Mouse (Mus musculus): ENCODE measurements around the gene Ceacam16. TPM values are rescaled to one million over a fixed set of nuclear protein-coding genes. Genes with fewer than 3 reads are reported as not detected.

The Ceacam16 gene
- total and polyA plus RNA-seq, 3 experiments: 1.1 to 7.7 (median 3.2) TPM

DNA sequence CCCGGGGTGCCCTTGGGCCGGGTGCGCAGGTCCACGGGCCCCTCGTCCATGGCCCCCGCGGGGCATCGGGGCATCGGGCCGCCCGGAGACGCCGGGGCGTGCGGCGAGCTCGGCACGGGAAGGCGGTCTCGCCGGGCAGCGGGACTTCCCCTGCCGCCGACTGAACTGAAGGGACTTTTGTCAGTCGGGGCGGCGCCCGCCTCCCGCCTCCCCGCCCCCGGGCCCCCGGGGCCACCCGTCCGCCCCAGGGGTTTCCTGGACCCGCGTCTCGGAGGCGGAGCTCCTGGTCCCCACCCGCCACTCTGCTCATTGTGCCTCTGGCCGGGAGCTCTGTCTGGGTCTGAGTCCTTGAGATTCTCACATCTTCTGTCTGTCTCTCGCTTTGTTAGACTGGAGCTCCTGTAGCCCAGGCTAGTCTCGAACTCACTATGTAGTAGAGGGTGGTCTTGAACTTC lies 38.5 kb downstream of the Ceacam16 start, which contains the start of gene Bcl3:
Gene Bcl3 (minus strand): TSS at position 167 of the 455 bp plus-strand sequence.
- Histone ChIP-seq H3K27ac (ENCODE audit: insufficient read depth, low read depth) (peak within 1 kb of the TSS; percentile 97), H3K4me1 (ENCODE audit: control insufficient read depth in 1 of 2, insufficient read depth in 2 of 2) (peaks cover 30 to 57% of the 10 kb centered on the region in 2 experiments), H3K9me3 (replicated peaks; ENCODE audit: low read length) (peaks cover 5% of the 10 kb centered on the region), H3K4me2 (ENCODE audit: insufficient read depth, low read depth, poor library complexity, severe bottlenecking) (peak within 1 kb of the TSS; percentile 77), H3K36me3 (replicated peaks in 1 of 2; ENCODE audit: control insufficient read depth in 1 of 2, insufficient read depth in 1 of 2, low read length in 1 of 2) (peaks cover 16 to 31% of the 10 kb centered on the region in 2 experiments), H3K9ac (ENCODE audit: insufficient read depth, low read depth) (peak within 1 kb of the TSS; percentile 93), H3K4me3 (replicated peaks in 1 of 3; ENCODE audit: low read depth in 2 of 3, low read length in 2 of 3, poor library complexity in 1 of 3) (peak within 1 kb of the TSS; percentile 72 to 92 (median 82)), H3K79me2 (replicated peaks; ENCODE audit: control insufficient read depth, extremely low read depth, insufficient read depth, poor library complexity, severe bottlenecking) (peaks cover 34% of the 10 kb centered on the region), H3K27me3 (replicated peaks) (no peaks in the 10 kb centered on the region)
- TF ChIP-seq GABPA (IDR thresholded peaks at IDR 0.05; ENCODE audit: insufficient replicate concordance, low read depth, low read length) (no peak), ZC3H11A (IDR thresholded peaks at IDR 0.05; ENCODE audit: low read depth, low read length) (no peak), IRF4 (IDR thresholded peaks at IDR 0.05; ENCODE audit: low read depth, low read length) (peak; percentile 66), ELF1 (IDR thresholded peaks at IDR 0.05; ENCODE audit: low read depth, low read length) (peak; percentile 42), E2F4 (IDR thresholded peaks at IDR 0.05; ENCODE audit: insufficient replicate concordance, low read depth, low read length) (no peak), MYC (IDR thresholded peaks at IDR 0.05; ENCODE audit: low read depth, low read length) (no peak), SMC3 (IDR thresholded peaks at IDR 0.05; ENCODE audit: low read depth, low read length) (no peak), CHD2 (IDR thresholded peaks at IDR 0.05; ENCODE audit: low read length) (peak; percentile 21), SIN3A (IDR thresholded peaks at IDR 0.05; ENCODE audit: low read length) (peak; percentile 71), NELFE (IDR thresholded peaks at IDR 0.05; ENCODE audit: low read depth, low read length) (peak; percentile 35; the same call in 1 of the 2 replicates), POLR2A (IDR thresholded peaks at IDR 0.05; ENCODE audit: low read depth, low read length) (peak; percentile 70), RAD21 (IDR thresholded peaks at IDR 0.05; ENCODE audit: low read depth, low read length) (no peak; the same call in 1 of the 2 replicates), USF1 (IDR thresholded peaks at IDR 0.05; ENCODE audit: low read depth, low read length) (no peak), ZKSCAN1 (IDR thresholded peaks at IDR 0.05; ENCODE audit: borderline replicate concordance, low read depth, low read length) (no peak), MAZ (IDR thresholded peaks at IDR 0.05; ENCODE audit: low read depth, low read length) (peak; percentile 74; the same call in 1 of the 2 replicates), CTCF (conservative IDR thresholded peaks at IDR 0.05 in 1 of 2, IDR thresholded peaks at IDR 0.05 in 1 of 2; ENCODE audit: low read depth in 2 of 2, low read length in 2 of 2) (no peak), UBTF (IDR thresholded peaks at IDR 0.05; ENCODE audit: low read depth, low read length) (peak; percentile 82), BHLHE40 (IDR thresholded peaks at IDR 0.05; ENCODE audit: low read depth, low read length) (peak; percentile 92), MAFK (IDR thresholded peaks at IDR 0.05; ENCODE audit: insufficient replicate concordance, low read length) (no peak), JUN (IDR thresholded peaks at IDR 0.05; ENCODE audit: insufficient read depth, low read depth, low read length) (no peak), USF2 (conservative IDR thresholded peaks at IDR 0.05; ENCODE audit: low read depth, low read length) (no peak), MAX (IDR thresholded peaks at IDR 0.05; ENCODE audit: low read length) (no peak), ETS1 (conservative IDR thresholded peaks at IDR 0.05; ENCODE audit: low read depth, low read length) (peak; percentile 49), CHD1 (IDR thresholded peaks at IDR 0.05; ENCODE audit: low read depth, low read length) (no peak), TBP (conservative IDR thresholded peaks at IDR 0.05; ENCODE audit: low read depth, low read length) (no peak), KAT2A (IDR thresholded peaks at IDR 0.05; ENCODE audit: insufficient replicate concordance, low read length) (no peak), ZMIZ1 (IDR thresholded peaks at IDR 0.05; ENCODE audit: low read depth, low read length) (no peak; the same call in 1 of the 2 replicates), NRF1 (IDR thresholded peaks at IDR 0.05; ENCODE audit: low read depth, low read length) (0 out of 2 replicates have a peak, but pooled peaks have one; percentile 22), EP300 (IDR thresholded peaks at IDR 0.05; ENCODE audit: low read length) (no peak), MXI1 (IDR thresholded peaks at IDR 0.05; ENCODE audit: low read depth, low read length) (peak; percentile 44; the same call in 1 of the 2 replicates), RCOR1 (conservative IDR thresholded peaks at IDR 0.05; ENCODE audit: low read depth, low read length) (no peak), MEF2A (IDR thresholded peaks at IDR 0.05; ENCODE audit: borderline replicate concordance, low read depth, low read length) (peak; percentile 25; the same call in 1 of the 2 replicates), TCF12 (IDR thresholded peaks at IDR 0.05; ENCODE audit: low read depth, low read length) (peak; percentile 77)
- dilution Hi-C loops (cut with MboI; ENCODE audit: extremely low pct_ligation_motif_present, extremely low pct_unique_long_range_greater_than_20kb, low sequenced_read_pairs) (no loop called here), in situ Hi-C loops (cut with MboI; ENCODE audit: low pct_ligation_motif_present, low pct_unique_long_range_greater_than_20kb, low sequenced_read_pairs) (no loop called here)
- DNase-seq (ENCODE audit: extremely low read depth): peak; percentile 62
